Mouse (Mus musculus) lung, postnatal 36 days (tissue): ENCODE data around the gene Plk1.

Experiments used
- DNase-seq: peaks from one replicate; pipeline ENCODE4 v3.0.0; 2022; ENCODE audit warnings: mixed read lengths

The Plk1 gene

DNA sequence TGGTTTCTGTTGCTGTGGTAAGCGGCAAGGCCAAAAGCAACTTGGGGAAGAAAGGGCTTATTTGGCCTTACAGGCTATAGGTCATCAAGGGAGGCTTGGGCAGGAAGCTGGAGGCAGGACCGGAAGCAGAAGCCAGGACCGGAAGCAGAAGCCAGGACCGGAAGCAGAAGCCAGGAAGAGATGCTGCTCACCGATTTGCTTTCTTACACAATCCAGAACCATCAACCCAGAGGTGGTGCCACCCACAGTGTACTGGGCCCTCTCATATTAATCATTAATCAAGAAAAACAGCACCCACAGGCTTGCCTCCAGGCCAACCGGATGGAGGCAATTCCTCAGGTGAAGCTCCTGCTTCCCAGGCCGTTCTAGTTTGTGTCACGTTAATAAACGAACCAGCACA is 37.5 kb downstream of the Plk1 start:
- DNase-seq = no peak

DNA sequence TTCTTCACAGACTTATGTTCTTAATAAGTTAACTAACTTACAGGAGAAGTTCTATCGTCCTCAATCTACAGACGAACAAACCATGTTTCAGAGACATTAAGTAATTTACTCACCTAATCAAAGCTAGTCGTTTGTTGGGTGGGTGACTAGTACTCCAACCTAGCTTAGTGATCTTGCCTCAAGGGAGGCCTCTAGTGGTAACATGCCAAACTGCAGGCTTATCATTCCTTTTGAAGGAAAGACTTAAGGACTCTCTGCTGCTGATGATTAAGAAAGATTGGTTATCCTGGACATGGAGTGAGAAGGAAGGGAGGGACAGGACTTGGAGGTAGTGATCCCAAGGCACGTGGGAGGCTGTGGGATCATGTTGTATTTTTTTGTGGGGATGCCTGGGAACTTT is 38.1 kb downstream of the Plk1 start:
- DNase-seq = peak; percentile 82

DNA sequence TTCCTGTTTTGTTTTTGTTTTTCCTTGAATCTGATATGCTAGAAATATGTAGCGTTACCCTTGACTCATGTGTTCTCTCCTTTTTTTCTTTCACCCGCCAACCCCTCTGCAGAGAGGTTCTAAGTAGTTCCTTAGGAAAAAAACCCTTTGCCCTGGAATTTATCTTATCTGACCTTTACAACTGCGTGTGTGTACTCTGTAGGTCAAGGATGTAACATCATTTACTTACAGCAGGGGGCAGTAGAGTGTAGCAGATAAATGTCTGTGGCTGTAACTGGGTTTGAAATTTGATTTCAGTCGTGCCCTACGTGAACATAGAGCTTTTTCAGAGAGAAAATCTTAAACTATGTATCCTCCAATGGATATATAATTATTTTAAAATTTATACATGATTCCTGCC is 40.1 kb downstream of the Plk1 start:
- peak; percentile 64 for DNase-seq

DNA sequence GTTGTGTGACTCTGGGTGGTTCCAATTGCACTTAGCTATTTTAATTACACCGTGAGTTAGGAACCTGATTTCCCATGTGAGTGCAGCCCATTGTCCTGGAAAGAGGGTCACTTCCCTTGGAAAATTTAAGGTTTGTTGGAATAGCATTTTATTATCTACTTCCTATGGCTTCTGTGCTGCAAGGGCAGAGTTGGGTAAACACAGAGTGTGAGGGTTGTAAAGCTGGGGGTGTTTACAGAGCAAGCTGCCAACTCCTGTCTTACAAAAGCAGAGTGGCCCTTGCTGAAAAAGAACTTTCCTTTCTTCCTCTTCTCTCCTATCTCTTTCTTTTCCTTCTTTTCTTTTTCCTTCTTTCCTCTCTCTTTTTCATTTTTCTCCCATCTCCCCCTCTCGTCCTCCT is 44.7 kb downstream of the Plk1 start:
- no peak for DNase-seq

DNA sequence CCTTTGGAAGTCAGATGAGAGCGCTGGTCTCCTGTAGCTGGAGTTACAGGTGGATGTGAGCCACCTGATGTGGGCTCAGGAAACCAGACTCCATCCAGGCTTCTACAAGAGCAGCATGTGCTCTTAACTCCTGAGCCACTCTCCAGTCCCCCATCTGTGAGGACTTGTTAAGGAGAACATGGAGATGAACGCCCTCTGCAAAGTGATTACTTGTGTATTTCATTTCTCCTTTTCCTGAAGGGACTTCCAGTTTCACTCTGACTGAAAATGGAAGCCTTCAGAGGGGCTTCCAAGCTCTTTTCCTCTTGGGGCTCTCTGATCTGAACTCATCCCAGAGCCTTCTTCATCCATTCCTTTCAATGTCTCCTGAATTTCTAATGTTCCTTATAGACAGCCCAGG is 46.9 kb downstream of the Plk1 start:
- DNase-seq = no peak

DNA sequence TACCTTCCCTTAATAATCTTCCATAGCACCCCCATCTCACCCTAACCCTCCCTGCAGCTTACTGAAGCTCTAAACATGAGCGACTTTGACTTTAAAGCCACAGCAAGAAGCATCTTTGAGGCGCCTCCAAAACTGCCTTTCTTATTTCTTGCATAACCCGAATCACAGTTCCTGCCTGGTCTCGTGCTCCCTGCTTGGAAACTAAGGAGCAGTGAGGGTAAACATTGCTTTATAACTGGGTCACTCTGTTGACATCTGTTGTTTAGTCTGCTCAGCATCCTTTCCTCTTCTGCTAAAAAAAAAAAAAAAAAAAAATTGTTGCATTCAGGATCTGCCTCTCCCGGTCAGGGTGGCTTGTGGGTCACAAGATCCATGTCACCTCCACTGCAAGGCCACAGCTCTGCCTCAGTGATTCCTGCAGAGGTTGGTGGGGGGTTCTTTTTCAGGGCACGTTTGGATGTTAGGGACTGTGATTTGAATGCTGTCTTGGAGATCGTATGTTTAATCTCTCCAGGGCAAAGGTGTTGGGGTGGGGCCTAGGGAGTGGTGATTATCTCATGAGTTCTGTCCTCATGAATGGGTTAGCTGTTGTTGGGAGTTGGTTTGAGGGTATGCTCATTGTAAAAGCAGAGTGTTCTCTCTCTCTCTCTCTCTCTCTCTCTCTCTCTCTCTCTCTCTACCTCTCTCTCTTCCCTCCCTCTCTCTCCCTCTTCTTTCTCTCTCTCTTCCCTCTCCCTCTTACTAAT is 49.2 kb downstream of the Plk1 start:
- DNase-seq = peak; percentile 37

DNA sequence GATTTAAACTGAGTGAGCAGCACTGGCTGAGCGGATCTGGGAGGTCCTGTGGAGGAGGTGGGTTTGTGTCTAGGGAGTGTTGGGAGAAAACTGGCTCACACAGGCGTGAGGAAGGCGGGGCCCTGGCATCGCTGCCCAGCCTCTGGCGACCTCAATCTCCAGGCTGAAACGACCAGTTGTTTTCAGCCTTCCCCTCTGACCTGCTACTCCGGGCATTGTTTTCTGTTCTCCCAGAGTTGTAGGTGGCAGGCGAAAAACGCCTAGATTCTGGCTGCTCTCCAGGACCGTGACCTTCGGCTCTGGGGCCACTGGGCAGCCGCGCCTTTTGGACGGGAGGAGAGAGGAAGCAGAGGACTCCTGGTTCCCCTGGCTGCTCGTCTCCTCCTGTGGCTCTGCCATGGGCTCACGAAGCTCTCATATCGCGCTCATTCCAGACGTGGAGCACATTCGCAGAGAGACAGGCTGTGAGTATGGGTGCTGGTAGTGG is 60.1 kb downstream of the Plk1 start, which contains the start of gene Chp2:
TSS of gene Chp2 (plus strand) at position 182 of the 487 bp plus-strand sequence.
- peak; percentile 21 for DNase-seq
